Mouse (Mus musculus): ENCODE data around the gene Mtln.

Gene Mtln

GRCm38 (mm10) chr2:127754113-127754512 is 38.2 kb downstream of the Mtln start:
- no peak for DNase-seq (ENCODE audit: low spot score in 2 of 2)

GRCm38 (mm10) chr2:127751849-127752610 is 40.3 kb downstream of the Mtln start:
- DNase-seq (ENCODE audit: low spot score in 2 of 2), result no peak

GRCm38 (mm10) chr2:127749376-127749775 is 42.9 kb downstream of the Mtln start:
- DNase-seq (ENCODE audit: low spot score in 2 of 2), result no peak

GRCm38 (mm10) chr2:127748316-127748715 is 44.0 kb downstream of the Mtln start:
- no peak for DNase-seq (ENCODE audit: low spot score in 2 of 2)

- DNase-seq (ENCODE audit: low spot score in 2 of 2), result no peak
These were observed 49.7 kb downstream of the Mtln start for GRCm38 (mm10) chr2:127742637-127743036.
